In genomic region chr11:115714491-115714890, GRCm38 (mm10) we compare ENCODE assay signal across 8 mouse cellular contexts. TPM values are rescaled to one million over a fixed set of nuclear protein-coding genes. Genes with fewer than 3 reads are reported as not detected.
DNase-seq lines count a peak whose midpoint lies in the region; ATAC-seq and TF ChIP-seq lines count a peak whose summit lies in the region.

No protein-coding gene starts in this region.

- no peaks in the 10 kb centered on the region for H3K36me3 ChIP-seq in kidney, adult 2 months (ENCODE audit: control insufficient read depth, insufficient read depth, low read length)
- H3K36me3 ChIP-seq in kidney, embryonic 14.5 days (ENCODE audit: control insufficient read depth, insufficient read depth, low read length) = no peaks in the 10 kb centered on the region
- peaks cover 2% of the 10 kb centered on the region for H3K36me3 ChIP-seq in G1E (replicated peaks)

- no peaks in the 10 kb centered on the region for H3K9me3 ChIP-seq in kidney, embryonic 14.5 days (ENCODE audit: control insufficient read depth, low read length)
- H3K9me3 ChIP-seq in G1E (replicated peaks) = 0 out of 2 replicates have a peak, but pooled peaks cover 2% of the 10 kb centered on the region

- no peak overlapping the region for H3K4me3 ChIP-seq in kidney, adult 2 months (ENCODE audit: insufficient read depth, low read depth, low read length)
- no peak overlapping the region for H3K4me3 ChIP-seq in kidney, embryonic 14.5 days (ENCODE audit: low read length)
- no peak overlapping the region for H3K4me3 ChIP-seq in G1E (ENCODE audit: low read depth, low read length)
- H3K4me3 ChIP-seq in bone marrow macrophage, adult 2 months (ENCODE audit: insufficient read depth, low read length) = no peak overlapping the region

- intact Hi-C loops in heart, postnatal 14 days (cut with DNase I) = loop anchor here (1.0 kb wide), 1 partner anchor 67 kb away; no protein-coding TSS in a partner anchor

- DNase-seq in kidney, adult 2 months = peak; percentile 77
- no peak for DNase-seq in G1E (ENCODE audit: low spot score)
- peak; percentile 48 to 65 for DNase-seq in heart, postnatal 14 days
- peak; percentile 61 to 70 for DNase-seq in lung, adult 18-20 months
- peak; percentile 71 to 81 for DNase-seq in spleen, postnatal 4 days (ENCODE audit: low spot score in 2 of 2)
- no peak for DNase-seq in right cerebral cortex, postnatal 36 days (ENCODE audit: low spot score in 2 of 2)

- WGBS in kidney, adult 2 months = 4% methylated on average over 7 of the region's 7 CpGs
- 11% methylated on average over 6 of the region's 7 CpGs for WGBS in kidney, embryonic 14.5 days

- TF ChIP-seq POLR2A in kidney, adult 2 months (IDR thresholded peaks at IDR 0.05; ENCODE audit: low read depth, low read length) = no peak
- no peak for TF ChIP-seq POLR2A in bone marrow macrophage, adult 2 months (IDR thresholded peaks at IDR 0.05; ENCODE audit: borderline replicate concordance, low read depth, low read length)

- no peak overlapping the region for H3K9ac ChIP-seq in kidney, embryonic 14.5 days (ENCODE audit: low read depth, low read length)

- H3K27me3 ChIP-seq in kidney, adult 2 months (replicated peaks; ENCODE audit: control insufficient read depth, insufficient read depth, low read length) = no peaks in the 10 kb centered on the region
- H3K27me3 ChIP-seq in kidney, embryonic 14.5 days (ENCODE audit: control insufficient read depth, insufficient read depth, low read length) = no peaks in the 10 kb centered on the region
- no peaks in the 10 kb centered on the region for H3K27me3 ChIP-seq in G1E (ENCODE audit: insufficient read depth, low read length)

- no peak overlapping the region for H3K27ac ChIP-seq in kidney, adult 2 months (ENCODE audit: insufficient read depth, low read depth, low read length)
- no peak overlapping the region for H3K27ac ChIP-seq in kidney, embryonic 14.5 days (ENCODE audit: low read depth, low read length)
- H3K27ac ChIP-seq in bone marrow macrophage, adult 2 months (ENCODE audit: insufficient read depth, low read depth, low read length) = no peak overlapping the region

- no peaks in the 10 kb centered on the region for H3K4me1 ChIP-seq in kidney, adult 2 months (ENCODE audit: control insufficient read depth, insufficient read depth, low read length)
- H3K4me1 ChIP-seq in kidney, embryonic 14.5 days (ENCODE audit: control insufficient read depth, insufficient read depth, low read length) = no peaks in the 10 kb centered on the region
- peaks cover 82% of the 10 kb centered on the region for H3K4me1 ChIP-seq in G1E (ENCODE audit: insufficient read depth, low read depth, low read length)
- H3K4me1 ChIP-seq in bone marrow macrophage, adult 2 months (ENCODE audit: control insufficient read depth, insufficient read depth, low read length) = peaks cover 17% of the 10 kb centered on the region

- ATAC-seq in kidney, embryonic 14.5 days (ENCODE audit: low FRiP score, low TSS enrichment) = no peak
- no peak for ATAC-seq in G1E (ENCODE audit: extremely low read depth, insufficient number of reproducible peaks, low FRiP score, poor library complexity, severe bottlenecking)

- TF ChIP-seq CTCF in kidney, adult 2 months (conservative IDR thresholded peaks at IDR 0.05; ENCODE audit: insufficient read depth, insufficient read length, low read depth, low read length) = peak; percentile 64
- TF ChIP-seq CTCF in G1E (IDR thresholded peaks at IDR 0.05; ENCODE audit: low read depth, low read length) = peak; percentile 38; the same call in 1 of the 2 replicates
- peak; percentile 56 for TF ChIP-seq CTCF in bone marrow macrophage, adult 2 months (IDR thresholded peaks at IDR 0.05; ENCODE audit: low read depth, low read length)

- no peak overlapping the region for H3K4me2 ChIP-seq in kidney, embryonic 14.5 days (replicated peaks; ENCODE audit: low read depth, low read length)

RNA-seq across cellular contexts. Expression of gene Grb2, which starts 6.1 kb away (rescaled TPM):
- polyA plus RNA-seq in kidney, adult 2 months (2012; rRNA removed) = 34.1 and 42.6 TPM in 2 replicates
- 47.7 and 53.0 TPM in 2 replicates for polyA plus RNA-seq in kidney, embryonic 14.5 days (2014; fragmentation: Nextera tagmentation; extraction: Ambion mirVana)
- 224 and 234 TPM in 2 replicates for total RNA-seq in G1E (2014; fragmentation: Nextera tagmentation)
- total RNA-seq in G1E (2017) = 58.3 and 119 TPM in 2 replicates
- 209 and 240 TPM in 2 replicates for polyA plus RNA-seq in G1E (2012)
- polyA plus RNA-seq in bone marrow macrophage, adult 2 months (2012; ENCODE audit: insufficient read depth, insufficient read length, missing spikeins) = 251 and 274 TPM in 2 replicates
- total RNA-seq in heart, postnatal 14 days (2021) = 100 to 1,000 TPM; 113 to 120 TPM

RNA-seq across cellular contexts. Expression of gene Tmem94, which starts 50.7 kb away (rescaled TPM):
- 77.1 and 97.8 TPM in 2 replicates for polyA plus RNA-seq in kidney, adult 2 months (2012; rRNA removed)
- polyA plus RNA-seq in kidney, embryonic 14.5 days (2014; fragmentation: Nextera tagmentation; extraction: Ambion mirVana) = 12.4 and 19.9 TPM in 2 replicates
- 35.9 and 67.9 TPM in 2 replicates for total RNA-seq in G1E (2014; fragmentation: Nextera tagmentation)
- total RNA-seq in G1E (2017) = 8.2 and 18.1 TPM in 2 replicates
- polyA plus RNA-seq in G1E (2012) = 53.1 and 54.9 TPM in 2 replicates
- 18.0 and 21.7 TPM in 2 replicates for polyA plus RNA-seq in bone marrow macrophage, adult 2 months (2012; ENCODE audit: insufficient read depth, insufficient read length, missing spikeins)
- total RNA-seq in heart, postnatal 14 days (2021) = 100 to 1,000 TPM; 103 to 111 TPM

Comparison
In these comparisons a context has a peak if more than half of its experiments do, and no peak if none do; other contexts are left out.
1. DNase-seq: peak in kidney, adult 2 months (single experiment), heart, postnatal 14 days (2 of 2), lung, adult 18-20 months (2 of 2) and spleen, postnatal 4 days (2 of 2); none in G1E (single experiment) and right cerebral cortex, postnatal 36 days (0 of 2).
2. Peak in every context shown above with its lines, with median percentiles within 50 percentile points of each other: CTCF ChIP-seq.